Mouse (Mus musculus): ENCODE data around the gene Chl1. TPM values are rescaled to one million over a fixed set of nuclear protein-coding genes. Genes with fewer than 3 reads are reported as not detected.

Chl1 gene
- 93.7 and 130 TPM in 2 replicates for polyA plus RNA-seq (2014; fragmentation: Nextera tagmentation; extraction: Ambion mirVana)

DNA sequence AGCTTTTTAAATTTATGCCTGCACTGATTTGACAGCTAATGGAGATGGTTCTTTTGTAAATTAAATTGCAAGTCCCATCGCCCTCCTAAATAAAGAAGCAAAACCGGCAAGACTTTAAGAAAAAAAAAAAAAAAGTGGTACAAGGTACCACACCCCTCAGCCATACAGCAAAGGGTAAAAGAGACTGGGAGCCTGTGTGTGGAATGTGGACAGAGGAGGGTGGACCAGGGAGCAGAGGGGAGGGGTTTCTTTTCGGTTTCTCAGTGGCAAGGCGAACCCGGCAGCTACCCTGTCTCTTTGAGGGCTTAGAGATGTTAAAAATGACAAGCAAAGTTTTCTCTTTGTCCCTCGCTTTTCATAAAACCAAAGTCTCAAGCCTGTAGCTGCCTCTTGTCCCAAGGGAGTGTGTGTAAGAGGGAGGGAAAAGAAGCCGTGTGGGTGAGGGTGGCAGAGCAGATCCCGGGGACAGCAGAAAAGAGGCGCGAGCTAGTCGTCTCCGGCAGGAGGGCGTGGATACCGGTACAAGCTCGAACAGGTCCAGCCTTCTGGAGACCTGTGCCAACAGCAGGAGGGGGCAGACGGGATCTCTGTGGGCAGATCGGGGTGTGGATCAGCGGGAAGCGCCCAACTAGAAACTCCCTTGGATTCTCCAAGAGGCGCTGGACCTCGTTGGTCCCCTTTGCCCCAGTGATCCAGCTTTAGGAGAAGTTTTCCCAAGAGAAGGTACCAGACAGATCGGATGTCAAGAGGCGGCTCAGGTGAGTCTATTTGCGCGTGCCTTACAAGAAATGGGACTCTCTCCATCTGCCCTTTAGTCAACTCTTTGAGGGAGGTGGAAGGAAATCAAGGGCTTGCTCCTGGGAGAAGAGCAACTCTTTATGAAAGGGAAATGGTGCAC, at the start of gene Chl1:
TSS of gene Chl1 (plus strand) at position 195 of the 898 bp plus-strand sequence.
- Histone ChIP-seq H3K4me3 (ENCODE audit: low read depth, low read length) (peak within 1 kb of the TSS; percentile 68), H3K36me3 (ENCODE audit: control insufficient read depth, insufficient read depth, low read length) (no peaks in the 10 kb centered on the region), H3K27me3 (ENCODE audit: control insufficient read depth, insufficient read depth, low read length) (0 out of 2 replicates have a peak, but pooled peaks cover 2% of the 10 kb centered on the region), H3K4me2 (ENCODE audit: low read depth, low read length) (peak within 1 kb of the TSS; percentile 70), H3K27ac (ENCODE audit: low read depth, low read length) (peak within 1 kb of the TSS; percentile 97), H3K9me3 (ENCODE audit: control insufficient read depth, low read length) (no peaks in the 10 kb centered on the region), H3K4me1 (ENCODE audit: control insufficient read depth, insufficient read depth, low read length) (peaks cover 11% of the 10 kb centered on the region; the same call in 1 of the 2 replicates), H3K9ac (replicated peaks; ENCODE audit: low read depth, low read length) (peak within 1 kb of the TSS; percentile 93)
- ATAC-seq (ENCODE audit: low read depth), result peak; percentile 45; the same call in 1 of the 2 replicates
- WGBS, result 1% methylated on average over 25 of the region's 25 CpGs

DNA sequence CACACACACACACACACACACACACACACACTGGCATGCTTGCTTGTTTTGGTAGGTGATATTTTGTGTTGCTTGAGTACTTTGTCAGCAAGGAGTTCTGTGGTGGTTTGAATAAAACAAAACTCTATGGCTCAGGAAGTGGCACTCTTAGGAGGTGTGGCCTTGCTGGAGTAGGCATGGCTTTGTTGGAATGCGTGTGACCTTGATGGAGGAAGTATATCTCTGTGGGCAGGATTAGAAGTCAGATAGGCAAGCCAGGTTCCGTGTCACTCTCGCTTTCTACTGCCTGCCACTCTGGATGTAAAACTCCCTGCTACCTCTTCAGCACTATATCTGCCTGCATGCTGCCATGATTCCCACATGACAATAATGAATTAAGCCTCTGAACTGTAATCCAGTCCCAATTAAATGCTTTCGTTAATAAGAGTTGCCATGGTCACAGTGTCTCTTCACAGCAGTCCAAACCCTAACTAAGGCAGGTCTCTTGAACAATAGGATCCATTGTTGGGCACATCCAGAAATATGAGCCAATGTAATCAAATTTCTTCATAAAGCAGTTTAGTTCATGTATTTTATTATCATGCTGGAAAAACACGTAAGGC, 44.8 kb upstream of the Chl1 start:
- ATAC-seq (ENCODE audit: low read depth), result no peak
- H3K27me3 ChIP-seq (ENCODE audit: control insufficient read depth, insufficient read depth, low read length), result no peaks in the 10 kb centered on the region

DNA sequence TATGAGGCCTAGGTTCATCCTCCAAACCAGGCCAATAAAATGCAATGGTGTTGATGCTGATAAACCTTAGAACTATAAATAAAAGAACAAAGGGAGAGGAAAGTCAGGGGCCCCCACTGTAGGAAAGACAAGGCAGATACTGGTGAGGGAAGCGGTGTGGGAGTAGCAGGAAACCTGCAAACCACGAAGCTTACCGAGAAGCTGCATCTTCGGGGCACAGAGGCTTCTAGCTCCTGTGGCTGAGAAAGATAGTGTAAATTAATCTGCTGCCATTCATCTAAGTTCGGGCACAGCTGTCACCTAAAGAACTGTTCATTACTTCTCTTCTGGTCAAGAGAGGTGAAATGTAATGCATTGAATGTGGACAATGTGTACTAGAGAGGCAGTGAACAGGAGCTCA, 37.1 kb upstream of the Chl1 start:
- ATAC-seq (ENCODE audit: low read depth), result no peak
- H3K9ac ChIP-seq (replicated peaks; ENCODE audit: low read depth, low read length), result no peak overlapping the region
- no peaks in the 10 kb centered on the region for H3K9me3 ChIP-seq (ENCODE audit: control insufficient read depth, low read length)
- H3K4me3 ChIP-seq (ENCODE audit: low read depth, low read length), result no peak overlapping the region
- H3K4me2 ChIP-seq (ENCODE audit: low read depth, low read length), result no peak overlapping the region
- WGBS, result 38% methylated on average over 5 of the region's 5 CpGs
- no peaks in the 10 kb centered on the region for H3K36me3 ChIP-seq (ENCODE audit: control insufficient read depth, insufficient read depth, low read length)
- H3K27me3 ChIP-seq (ENCODE audit: control insufficient read depth, insufficient read depth, low read length), result no peaks in the 10 kb centered on the region
- no peaks in the 10 kb centered on the region for H3K4me1 ChIP-seq (ENCODE audit: control insufficient read depth, insufficient read depth, low read length)
- H3K27ac ChIP-seq (ENCODE audit: low read depth, low read length), result no peak overlapping the region

More for the DNA sequence above, 44.8 kb upstream of the Chl1 start:
- Histone ChIP-seq H3K36me3 (ENCODE audit: control insufficient read depth, insufficient read depth, low read length) (no peaks in the 10 kb centered on the region), H3K4me2 (ENCODE audit: low read depth, low read length) (no peak overlapping the region), H3K27ac (ENCODE audit: low read depth, low read length) (no peak overlapping the region), H3K9ac (replicated peaks; ENCODE audit: low read depth, low read length) (no peak overlapping the region), H3K9me3 (ENCODE audit: control insufficient read depth, low read length) (no peaks in the 10 kb centered on the region), H3K4me1 (ENCODE audit: control insufficient read depth, insufficient read depth, low read length) (no peaks in the 10 kb centered on the region), H3K4me3 (ENCODE audit: low read depth, low read length) (no peak overlapping the region)
- WGBS, result 83% methylated on average over 5 of the region's 5 CpGs

DNA sequence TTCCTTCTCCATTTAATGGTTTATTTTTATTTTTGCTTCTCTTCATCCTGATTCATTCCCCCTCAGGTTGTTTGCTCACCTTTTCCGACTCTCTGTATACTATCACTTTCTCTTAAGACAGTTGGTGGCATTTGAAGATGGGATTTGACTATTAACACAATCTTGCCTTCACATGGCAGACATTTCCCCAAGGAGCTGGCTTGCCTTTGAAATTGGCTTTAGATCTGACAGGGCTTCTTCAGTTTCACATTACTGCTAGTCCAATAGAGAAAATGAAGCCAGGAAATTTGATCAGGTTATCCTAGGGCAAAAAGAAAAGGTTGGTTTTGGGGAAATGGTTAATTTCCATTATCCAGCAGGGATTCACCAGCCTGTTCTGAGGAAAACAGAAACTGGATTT, 23.2 kb upstream of the Chl1 start:
- Histone ChIP-seq H3K4me3 (ENCODE audit: low read depth, low read length) (no peak overlapping the region), H3K4me1 (ENCODE audit: control insufficient read depth, insufficient read depth, low read length) (no peaks in the 10 kb centered on the region), H3K9me3 (ENCODE audit: control insufficient read depth, low read length) (no peaks in the 10 kb centered on the region), H3K27ac (ENCODE audit: low read depth, low read length) (no peak overlapping the region), H3K27me3 (ENCODE audit: control insufficient read depth, insufficient read depth, low read length) (no peaks in the 10 kb centered on the region), H3K9ac (replicated peaks; ENCODE audit: low read depth, low read length) (no peak overlapping the region), H3K36me3 (ENCODE audit: control insufficient read depth, insufficient read depth, low read length) (no peaks in the 10 kb centered on the region), H3K4me2 (ENCODE audit: low read depth, low read length) (no peak overlapping the region)
- WGBS, result 79% methylated on average over 1 of the region's 1 CpGs
- ATAC-seq (ENCODE audit: low read depth), result no peak

DNA sequence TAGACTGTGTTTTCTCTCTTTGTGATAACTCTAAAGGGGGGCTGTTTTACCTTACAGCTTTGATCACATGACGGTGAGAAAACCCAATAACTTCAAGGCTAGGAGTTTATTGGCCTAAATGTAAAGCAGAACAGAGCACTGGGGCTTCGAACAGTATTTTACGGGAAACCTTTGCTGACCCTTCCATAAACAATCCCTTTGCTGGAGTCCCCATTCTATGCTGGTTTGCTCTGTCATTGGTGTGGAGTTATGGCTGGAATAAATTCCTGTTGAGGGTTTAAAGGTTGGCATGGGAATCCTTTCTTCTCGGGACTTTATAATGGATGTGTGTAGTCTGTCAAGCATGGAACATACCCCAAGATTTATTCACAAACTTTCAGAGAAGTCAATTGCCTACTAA, 12.0 kb upstream of the Chl1 start:
- ATAC-seq (ENCODE audit: low read depth), result peak; percentile 88
- 9% methylated on average over 4 of the region's 4 CpGs for WGBS

DNA sequence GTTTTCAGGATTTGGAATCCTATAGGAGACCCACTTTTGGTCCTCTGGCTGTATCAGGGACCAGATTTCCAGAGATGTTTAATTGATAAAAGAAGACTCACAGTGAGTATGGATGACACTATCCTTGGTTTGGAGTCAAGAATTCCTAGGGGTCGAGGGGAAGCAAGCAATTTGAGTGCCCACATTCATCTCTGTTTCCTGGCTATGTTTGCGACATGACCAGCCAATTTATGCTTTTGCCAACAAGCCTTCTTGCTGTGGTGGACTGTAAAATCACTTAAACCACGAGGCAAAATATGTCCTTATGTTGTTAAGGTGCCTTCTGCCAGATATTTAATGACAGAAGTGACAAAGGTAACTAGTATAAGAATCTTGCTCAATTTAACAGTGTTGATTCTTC, 6.3 kb upstream of the Chl1 start:
- no peak overlapping the region for H3K27ac ChIP-seq (ENCODE audit: low read depth, low read length)
- no peaks in the 10 kb centered on the region for H3K27me3 ChIP-seq (ENCODE audit: control insufficient read depth, insufficient read depth, low read length)
- H3K9me3 ChIP-seq (ENCODE audit: control insufficient read depth, low read length), result no peaks in the 10 kb centered on the region
- no peak overlapping the region for H3K4me2 ChIP-seq (ENCODE audit: low read depth, low read length)
- H3K9ac ChIP-seq (replicated peaks; ENCODE audit: low read depth, low read length), result no peak overlapping the region
- no peaks in the 10 kb centered on the region for H3K36me3 ChIP-seq (ENCODE audit: control insufficient read depth, insufficient read depth, low read length)
- WGBS, result 62% methylated on average over 3 of the region's 3 CpGs
- ATAC-seq (ENCODE audit: low read depth), result no peak
- no peak overlapping the region for H3K4me3 ChIP-seq (ENCODE audit: low read depth, low read length)
- H3K4me1 ChIP-seq (ENCODE audit: control insufficient read depth, insufficient read depth, low read length), result no peaks in the 10 kb centered on the region; the same call in 1 of the 2 replicates

More for the DNA sequence above, 12.0 kb upstream of the Chl1 start:
- Histone ChIP-seq H3K9ac (replicated peaks; ENCODE audit: low read depth, low read length) (no peak overlapping the region), H3K4me3 (ENCODE audit: low read depth, low read length) (no peak overlapping the region), H3K27me3 (ENCODE audit: control insufficient read depth, insufficient read depth, low read length) (no peaks in the 10 kb centered on the region), H3K27ac (ENCODE audit: low read depth, low read length) (0 out of 2 replicates have a peak overlapping the region, but pooled peaks have one; percentile 12), H3K4me2 (ENCODE audit: low read depth, low read length) (no peak overlapping the region), H3K9me3 (ENCODE audit: control insufficient read depth, low read length) (no peaks in the 10 kb centered on the region), H3K36me3 (ENCODE audit: control insufficient read depth, insufficient read depth, low read length) (no peaks in the 10 kb centered on the region), H3K4me1 (ENCODE audit: control insufficient read depth, insufficient read depth, low read length) (0 out of 2 replicates have a peak, but pooled peaks cover 2% of the 10 kb centered on the region)

DNA sequence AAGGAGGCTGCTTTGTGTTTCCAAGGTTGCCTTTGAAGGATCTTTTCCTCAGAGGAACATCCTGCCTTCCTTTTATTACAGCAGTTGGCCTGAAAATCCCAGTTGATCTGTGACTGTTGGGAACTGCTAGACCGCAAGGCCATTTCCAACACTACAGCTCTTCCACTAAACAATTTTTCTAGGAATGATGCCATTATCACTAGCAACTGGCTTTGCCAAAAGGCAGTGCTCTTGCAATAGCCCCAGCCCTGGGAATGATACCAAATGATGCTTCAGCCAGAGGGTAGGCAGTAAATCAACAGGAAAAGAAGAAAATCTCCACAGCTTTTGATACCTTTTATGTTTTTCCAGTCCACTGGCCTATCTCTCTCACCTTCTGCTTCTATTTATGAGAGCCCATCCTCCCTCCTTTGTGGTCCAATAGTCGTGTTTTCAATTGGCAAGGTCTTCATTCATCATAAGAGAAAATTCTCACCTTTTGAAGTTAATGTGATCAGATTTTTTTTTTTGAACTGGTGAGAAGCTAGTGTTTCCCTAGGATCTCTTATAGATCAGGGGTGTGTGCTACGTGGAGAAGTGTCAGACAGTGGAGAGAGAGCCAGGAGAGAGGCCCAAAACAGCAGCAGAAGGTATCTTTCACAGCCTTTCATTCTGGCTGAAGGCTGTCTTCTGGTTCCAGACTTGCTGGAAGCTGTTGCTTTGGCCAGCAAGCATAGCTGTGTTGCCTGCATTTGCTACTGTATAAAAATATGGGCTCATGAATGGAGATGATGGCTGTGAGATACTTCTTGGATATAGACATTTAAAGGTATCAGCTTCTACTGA, 2.4 kb upstream of the Chl1 start:
- 0 out of 2 replicates have a peak overlapping the region, but pooled peaks have one; percentile 12 for H3K27ac ChIP-seq (ENCODE audit: low read depth, low read length)
- H3K4me3 ChIP-seq (ENCODE audit: low read depth, low read length), result no peak overlapping the region
- 0 out of 2 replicates have a peak, but pooled peaks cover 2% of the 10 kb centered on the region for H3K27me3 ChIP-seq (ENCODE audit: control insufficient read depth, insufficient read depth, low read length)
- H3K4me1 ChIP-seq (ENCODE audit: control insufficient read depth, insufficient read depth, low read length), result peaks cover 7% of the 10 kb centered on the region; the same call in 1 of the 2 replicates
- H3K4me2 ChIP-seq (ENCODE audit: low read depth, low read length), result no peak overlapping the region
- H3K9me3 ChIP-seq (ENCODE audit: control insufficient read depth, low read length), result no peaks in the 10 kb centered on the region
- WGBS, result 57% methylated on average over 3 of the region's 3 CpGs
- H3K36me3 ChIP-seq (ENCODE audit: control insufficient read depth, insufficient read depth, low read length), result no peaks in the 10 kb centered on the region
- no peak overlapping the region for H3K9ac ChIP-seq (replicated peaks; ENCODE audit: low read depth, low read length)
- no peak for ATAC-seq (ENCODE audit: low read depth)

DNA sequence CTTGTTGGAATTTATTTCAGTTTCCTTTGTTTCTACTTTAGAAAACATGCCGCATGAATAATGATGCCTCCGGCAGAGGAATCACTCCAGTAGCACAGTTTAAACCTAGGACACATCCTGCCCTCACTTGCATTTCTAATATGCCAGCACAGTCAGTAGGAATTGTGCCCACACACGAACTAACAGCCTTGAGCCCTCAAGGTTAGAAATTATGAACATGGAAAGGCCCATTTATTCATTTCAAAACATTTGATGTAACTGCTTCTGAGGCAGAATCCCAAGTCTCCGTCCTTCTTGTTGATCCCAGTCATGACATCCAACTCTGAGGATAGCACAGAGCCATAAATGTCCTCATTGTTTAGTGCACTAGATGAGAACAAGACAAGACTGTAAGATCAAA, 790 bp upstream of the Chl1 start:
- H3K9ac ChIP-seq (replicated peaks; ENCODE audit: low read depth, low read length), result no peak overlapping the region
- no peak for ATAC-seq (ENCODE audit: low read depth)
- 0 out of 2 replicates have a peak, but pooled peaks cover 2% of the 10 kb centered on the region for H3K27me3 ChIP-seq (ENCODE audit: control insufficient read depth, insufficient read depth, low read length)
- H3K4me2 ChIP-seq (ENCODE audit: low read depth, low read length), result no peak overlapping the region; the same call in 1 of the 2 replicates
- peak overlapping the region; percentile 44; the same call in 1 of the 2 replicates for H3K27ac ChIP-seq (ENCODE audit: low read depth, low read length)
- no peaks in the 10 kb centered on the region for H3K9me3 ChIP-seq (ENCODE audit: control insufficient read depth, low read length)
- H3K36me3 ChIP-seq (ENCODE audit: control insufficient read depth, insufficient read depth, low read length), result no peaks in the 10 kb centered on the region
- H3K4me3 ChIP-seq (ENCODE audit: low read depth, low read length), result no peak overlapping the region
- 26% methylated on average over 4 of the region's 4 CpGs for WGBS
- H3K4me1 ChIP-seq (ENCODE audit: control insufficient read depth, insufficient read depth, low read length), result peaks cover 7% of the 10 kb centered on the region; the same call in 1 of the 2 replicates

Measured in neural tube, embryonic 14.5 days (tissue).